Mouse (Mus musculus): Measurements from ENCODE around the gene 2010109A12Rik.
A peak's percentile ranks its signal among the peaks of the same experiment; 100 is the strongest.

Gene 2010109A12Rik

DNA sequence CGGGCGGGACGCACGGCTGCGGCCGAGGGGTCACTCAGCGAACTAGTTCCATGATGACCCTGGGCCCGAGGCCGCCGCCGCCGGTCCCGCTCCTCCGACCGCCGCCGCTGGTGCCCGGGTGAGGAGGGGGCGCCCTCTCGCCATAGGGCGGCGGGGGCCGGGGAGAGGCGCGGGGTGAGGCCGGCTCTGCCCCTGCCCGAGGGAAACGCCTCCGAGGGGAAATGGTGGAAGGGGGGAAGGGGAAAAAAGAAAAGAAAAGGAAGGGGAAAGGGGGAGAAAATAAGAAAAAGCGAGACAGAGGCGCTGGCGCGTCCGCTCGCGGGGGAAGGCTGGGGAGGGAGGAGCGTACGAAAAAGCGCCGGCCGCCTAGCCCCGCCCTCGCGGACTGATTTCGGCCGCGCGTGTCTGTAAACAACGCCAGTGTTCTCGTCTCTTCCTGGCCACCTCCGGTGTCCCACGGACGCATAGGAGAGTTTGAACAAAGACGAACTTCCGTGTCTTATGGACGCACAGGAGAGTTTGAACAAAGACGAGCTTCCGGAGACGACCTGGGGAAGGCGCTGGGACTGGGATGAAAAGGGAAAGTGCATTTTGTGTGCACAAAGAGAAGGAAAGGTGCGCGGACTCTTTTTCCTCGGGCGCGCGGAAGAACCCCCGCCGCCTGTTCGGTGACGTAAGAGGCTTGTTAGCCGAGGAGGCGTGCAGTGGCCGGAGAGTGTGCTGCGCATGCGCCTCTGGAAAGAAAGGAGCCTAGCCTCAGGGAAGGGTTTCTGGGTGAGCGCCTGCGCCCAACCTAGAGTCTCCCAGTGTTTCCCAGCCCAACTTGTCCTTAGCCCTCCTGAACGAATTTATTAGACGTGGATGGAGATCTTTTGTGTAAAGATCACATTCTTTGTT is at the start of gene 2010109A12Rik, which contains the start of gene Ccni:
2010109A12Rik (plus strand) TSS at position 410 of the 897 bp plus-strand sequence.
Ccni (minus strand) TSS at position 387 of the 897 bp plus-strand sequence.
- DNase-seq (ENCODE audit: low read depth, low spot score) = peak; percentile 93

GRCm38 (mm10) chr5:93163541-93163940 is 42.8 kb upstream of the 2010109A12Rik start:
- peak; percentile 22 for DNase-seq (ENCODE audit: low read depth, low spot score)

GRCm38 (mm10) chr5:93167919-93168516 is 38.3 kb upstream of the 2010109A12Rik start:
- no peak for DNase-seq (ENCODE audit: low read depth, low spot score)

- no peak for DNase-seq (ENCODE audit: low read depth, low spot score)
These were observed 37.7 kb upstream of the 2010109A12Rik start for GRCm38 (mm10) chr5:93168654-93169053.

DNA sequence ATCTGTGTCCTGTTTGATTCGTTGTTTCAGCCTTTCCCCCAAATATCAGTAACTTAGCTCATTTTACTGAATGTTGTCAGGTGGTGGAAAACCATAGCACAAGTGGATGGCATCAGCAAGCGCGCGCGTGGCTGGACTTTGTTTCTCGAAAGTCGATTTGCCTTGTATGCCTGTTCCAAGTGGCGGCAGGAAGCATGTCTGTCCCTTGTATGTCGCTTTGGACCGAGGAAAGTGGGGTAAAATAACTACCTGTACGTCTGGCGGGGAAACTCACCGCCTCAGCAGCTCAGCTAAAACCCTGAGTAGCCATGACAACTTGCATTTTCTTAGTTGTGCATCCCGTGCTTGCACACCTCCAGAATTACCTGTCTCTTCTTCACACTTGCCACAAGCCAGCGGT is 34.9 kb upstream of the 2010109A12Rik start:
- no peak for DNase-seq (ENCODE audit: low read depth, low spot score)

DNA sequence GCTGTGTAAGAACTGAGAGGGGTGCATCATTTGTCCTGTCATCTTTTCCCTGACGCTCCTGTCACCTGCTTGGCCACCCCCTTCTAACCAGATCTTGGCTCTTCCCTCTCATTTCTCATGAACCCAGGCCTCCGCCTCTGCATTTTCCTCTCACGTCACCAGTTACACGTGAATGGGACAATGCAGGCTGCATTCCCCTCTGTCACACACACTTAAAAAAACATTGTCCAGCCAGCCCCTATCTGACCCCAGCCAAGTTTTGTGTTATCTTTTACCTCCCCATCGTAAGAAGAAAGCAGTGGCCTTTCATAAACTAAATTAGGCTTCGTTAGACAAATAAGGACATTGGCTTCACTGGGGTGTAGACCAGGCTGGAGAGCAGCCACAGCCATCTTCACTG is 33.8 kb upstream of the 2010109A12Rik start:
- no peak for DNase-seq (ENCODE audit: low read depth, low spot score)

DNA sequence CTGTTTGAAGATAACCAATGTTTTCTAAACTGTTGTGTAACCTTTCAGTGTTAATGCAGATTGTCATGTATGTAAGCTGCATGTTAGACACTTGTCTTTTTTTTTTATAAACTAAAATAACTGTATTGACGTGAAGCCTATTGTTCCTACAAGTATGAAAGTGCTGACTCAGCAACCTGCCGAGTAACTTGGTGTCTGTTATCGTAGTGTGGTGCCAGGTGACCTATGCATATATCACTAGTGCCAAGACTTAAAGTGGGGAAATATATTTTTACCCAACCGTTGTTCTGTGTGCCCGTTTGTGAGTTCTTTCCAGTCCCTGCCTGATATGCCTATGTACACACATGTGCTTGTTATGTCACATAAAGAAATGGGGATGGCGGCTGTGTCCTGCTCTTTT is 31.6 kb upstream of the 2010109A12Rik start:
- no peak for DNase-seq (ENCODE audit: low read depth, low spot score)

DNA sequence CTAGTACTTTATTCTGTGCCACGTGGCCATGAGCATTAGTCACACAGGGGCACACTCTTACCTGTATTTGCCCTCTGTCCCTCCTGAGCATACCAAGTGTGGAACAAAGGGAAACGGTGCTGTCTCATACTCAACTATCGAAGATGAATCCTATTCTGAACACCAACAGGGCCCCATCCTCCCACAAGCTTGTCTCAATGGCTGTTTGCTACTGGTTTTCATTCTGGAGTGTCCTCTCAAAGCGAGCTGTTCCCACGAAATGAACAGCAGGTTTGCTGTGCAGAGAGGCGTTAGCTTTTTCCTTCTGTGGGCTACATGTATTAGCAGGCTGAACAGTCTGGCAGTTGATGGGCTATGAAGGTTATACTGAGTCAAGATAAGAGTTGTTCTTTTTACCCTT is 27.7 kb upstream of the 2010109A12Rik start:
- DNase-seq (ENCODE audit: low read depth, low spot score) = no peak

GRCm38 (mm10) chr5:93180252-93180651 is 26.1 kb upstream of the 2010109A12Rik start:
- DNase-seq (ENCODE audit: low read depth, low spot score) = no peak

GRCm38 (mm10) chr5:93183311-93183710 is 23.0 kb upstream of the 2010109A12Rik start:
- DNase-seq (ENCODE audit: low read depth, low spot score) = no peak

- DNase-seq (ENCODE audit: low read depth, low spot score) = no peak
These were observed 21.8 kb upstream of the 2010109A12Rik start for GRCm38 (mm10) chr5:93184548-93184947.

DNA sequence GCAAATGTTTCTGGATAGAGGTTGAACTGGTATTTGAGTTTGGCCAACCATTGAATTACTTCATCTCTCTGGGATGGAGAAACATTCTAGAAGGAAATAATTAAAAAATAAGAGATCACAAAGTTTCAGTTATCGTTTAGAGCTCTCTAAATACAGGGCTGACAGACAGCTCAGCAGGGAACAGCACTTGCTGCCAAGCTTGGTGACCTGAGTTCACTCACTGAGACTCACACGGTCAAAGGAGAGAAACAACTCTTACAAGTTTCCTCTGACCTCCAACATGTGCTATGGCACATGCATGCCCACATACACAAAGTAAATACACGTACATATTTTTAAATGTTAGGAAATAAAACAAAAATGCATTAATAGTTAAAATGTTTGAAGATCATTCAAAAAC is 16.7 kb upstream of the 2010109A12Rik start:
- DNase-seq (ENCODE audit: low read depth, low spot score) = no peak

DNA sequence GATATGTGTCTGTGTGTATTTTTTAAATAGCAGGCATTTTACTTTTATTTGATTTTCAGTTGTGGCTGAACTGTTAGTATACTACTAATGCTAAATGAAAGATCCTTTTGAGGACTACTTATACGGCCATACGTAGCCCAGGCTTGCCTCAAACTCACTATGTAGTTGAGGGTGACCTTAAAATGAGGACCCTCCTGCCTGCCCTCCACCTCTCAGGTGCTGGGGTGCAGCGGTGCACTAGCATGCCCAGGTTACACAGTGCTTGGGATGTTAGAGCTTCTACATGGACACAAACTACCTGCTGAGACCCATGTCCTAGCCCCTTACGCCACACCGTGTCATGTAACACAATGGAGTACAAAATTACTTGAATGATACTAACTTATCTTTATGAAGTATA is 15.9 kb upstream of the 2010109A12Rik start:
- no peak for DNase-seq (ENCODE audit: low read depth, low spot score)

DNA sequence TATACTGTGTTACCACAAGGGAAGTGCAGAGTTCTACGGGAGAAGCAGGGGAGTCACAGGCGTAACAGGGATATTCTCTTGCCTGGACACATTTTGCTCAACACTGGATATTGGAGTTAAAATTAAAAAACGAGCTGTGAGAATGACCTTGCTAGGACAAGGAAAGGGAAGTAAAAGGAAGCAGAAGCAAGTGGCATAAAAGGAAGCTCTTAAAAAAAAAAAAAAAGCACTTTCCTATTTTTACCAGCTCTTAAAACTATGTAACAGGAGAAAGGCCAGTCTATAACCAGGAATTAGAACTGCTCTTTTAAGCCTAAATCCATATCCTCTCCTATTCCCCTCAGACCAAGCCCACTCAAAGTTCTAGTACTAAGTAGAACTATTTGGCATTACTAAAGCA is 8.1 kb upstream of the 2010109A12Rik start:
- no peak for DNase-seq (ENCODE audit: low read depth, low spot score)

DNA sequence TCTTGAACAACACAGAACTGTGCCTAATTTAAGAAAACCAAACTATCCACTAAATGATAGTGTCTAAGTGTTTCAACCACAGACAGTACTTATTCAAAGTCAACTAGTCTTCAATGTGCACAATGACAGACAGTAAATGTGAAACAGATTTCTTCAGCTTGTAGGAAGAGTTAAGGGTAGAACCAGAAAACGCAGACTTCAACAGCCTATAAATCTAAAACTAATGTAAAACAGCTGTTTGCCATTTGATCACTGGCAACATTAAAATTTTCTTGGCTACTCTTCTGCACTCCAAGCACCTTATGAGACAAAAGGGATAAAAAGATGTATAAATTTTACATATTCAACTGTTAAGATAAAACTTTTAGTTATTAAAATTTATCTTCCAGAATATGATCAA is 5.1 kb upstream of the 2010109A12Rik start:
- DNase-seq (ENCODE audit: low read depth, low spot score) = no peak

GRCm38 (mm10) chr5:93205371-93206108 is 778 bp upstream of the 2010109A12Rik start:
- peak; percentile 16 for DNase-seq (ENCODE audit: low read depth, low spot score)

- no peak for DNase-seq (ENCODE audit: low read depth, low spot score)
These were observed 659 bp downstream of the 2010109A12Rik start for GRCm38 (mm10) chr5:93207006-93207348.

- no peak for DNase-seq (ENCODE audit: low read depth, low spot score)
These were observed 1.2 kb downstream of the 2010109A12Rik start for GRCm38 (mm10) chr5:93207555-93207954.

DNA sequence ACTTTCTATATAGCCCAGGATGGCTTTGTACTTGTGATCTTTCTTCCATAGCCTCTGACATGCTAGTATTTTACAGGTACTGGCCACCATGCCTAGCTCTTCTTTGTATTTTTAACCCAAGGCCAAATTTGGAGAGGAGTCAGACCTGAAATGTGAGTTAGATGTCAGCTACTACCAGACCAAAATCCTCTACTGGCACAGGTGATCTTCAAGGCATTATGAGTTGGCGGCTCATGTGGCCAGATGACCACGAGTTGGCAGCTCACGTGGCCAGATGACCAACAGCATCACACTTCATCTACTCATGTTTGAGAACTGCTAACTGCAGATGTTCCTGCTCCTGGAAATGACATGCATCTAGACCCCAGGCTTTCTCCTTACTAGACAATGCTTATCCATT is 12.1 kb downstream of the 2010109A12Rik start:
- DNase-seq (ENCODE audit: low read depth, low spot score) = no peak

DNA sequence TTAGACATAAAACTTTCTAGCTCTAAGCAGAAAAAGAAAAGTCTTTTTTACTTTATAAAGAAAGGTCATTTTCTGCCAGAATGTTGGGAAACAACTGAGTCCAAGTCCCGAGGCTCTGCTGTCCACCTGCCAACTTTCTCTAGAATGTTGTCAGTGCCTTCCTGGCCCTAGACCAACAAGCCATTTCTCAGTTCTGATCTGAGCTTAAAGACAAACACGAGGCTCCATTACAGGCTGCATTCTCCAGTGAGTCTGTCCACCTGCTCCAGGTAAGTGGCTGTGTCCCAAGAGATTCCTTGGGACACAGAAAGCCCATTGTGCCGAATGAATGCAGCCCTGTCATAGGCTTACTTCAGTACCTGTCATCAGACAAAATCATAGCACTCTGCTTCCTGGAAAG is 15.3 kb downstream of the 2010109A12Rik start:
- no peak for DNase-seq (ENCODE audit: low read depth, low spot score)

- DNase-seq (ENCODE audit: low read depth, low spot score) = no peak
These were observed 18.2 kb downstream of the 2010109A12Rik start for GRCm38 (mm10) chr5:93224549-93224948.

DNA sequence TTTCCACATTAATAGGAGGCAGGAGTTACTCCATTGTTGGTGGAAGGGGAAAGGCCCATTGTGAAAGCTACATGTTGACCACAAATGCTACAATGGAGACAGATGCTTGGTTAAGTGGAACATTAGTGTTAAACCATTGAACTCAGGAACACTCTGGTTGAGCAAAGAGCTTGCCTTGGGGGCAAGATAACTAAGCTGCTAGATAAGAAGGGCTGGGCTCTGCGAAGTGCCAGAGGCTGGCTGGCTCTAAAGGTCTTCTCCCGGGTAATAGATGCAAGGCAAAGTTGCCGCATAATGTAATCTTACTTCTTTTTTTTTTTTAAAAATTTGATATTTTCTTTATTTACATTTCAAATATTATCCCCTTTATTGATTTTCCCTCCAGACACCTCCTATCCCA is 20.8 kb downstream of the 2010109A12Rik start:
- DNase-seq (ENCODE audit: low read depth, low spot score) = no peak
